Mouse (Mus musculus): ENCODE data around the gene Tlr12.

- no peak for TF ChIP-seq CTCF (IDR thresholded peaks at IDR 0.05; ENCODE audit: insufficient read depth, low read depth, low read length)
- TF ChIP-seq POLR2A (IDR thresholded peaks at IDR 0.05; ENCODE audit: insufficient read depth, low read depth, low read length) = no peak
Measured at GRCm38 (mm10) chr4:128620572-128620971, 2.2 kb upstream of the Tlr12 start.

All from olfactory bulb, adult 2 months (tissue).